Mouse (Mus musculus): ENCODE measurements around the gene Phb2.

DNA sequence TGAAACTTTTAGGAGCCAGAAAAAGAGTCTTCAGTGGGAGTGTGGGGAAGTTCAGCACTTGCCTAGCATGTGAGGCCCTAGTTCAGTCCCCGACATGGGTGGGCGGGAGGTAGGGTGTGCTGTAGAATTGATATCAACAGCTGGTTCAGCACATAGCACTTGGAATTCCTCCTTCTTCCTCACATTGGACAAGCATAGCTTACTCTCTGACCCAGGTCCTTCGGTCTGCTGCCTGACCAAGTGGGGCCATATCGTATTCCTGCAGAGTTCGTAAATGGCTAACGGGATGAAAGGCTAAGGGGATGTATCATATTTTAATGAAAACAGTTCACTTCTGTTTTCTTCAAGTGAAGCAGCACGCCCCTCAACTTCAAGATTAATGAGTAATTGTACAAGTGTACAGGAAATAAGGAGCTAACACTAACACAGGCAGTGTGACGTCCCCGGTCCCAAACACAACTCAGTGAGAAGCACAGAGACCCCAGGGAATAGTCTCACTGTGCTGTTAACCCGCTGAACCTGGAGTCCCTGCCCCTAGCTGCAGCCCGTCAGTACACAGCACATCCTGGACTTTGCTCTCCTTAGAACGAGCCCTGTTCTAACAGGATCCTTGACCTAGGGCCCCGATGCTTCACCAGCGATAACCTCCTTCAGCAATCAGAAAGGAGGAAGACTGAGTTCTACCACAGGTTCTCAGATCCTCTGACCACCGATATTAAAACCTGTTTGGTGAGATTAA lies 18.7 kb upstream of the Phb2 start:
- no peak for TF ChIP-seq CTCF (IDR thresholded peaks at IDR 0.05; ENCODE audit: low read depth, low read length)
- TF ChIP-seq POLR2AphosphoS5 (IDR thresholded peaks at IDR 0.05; ENCODE audit: insufficient replicate concordance, low read depth, low read length) = no peak
- TF ChIP-seq GATA1 (IDR thresholded peaks at IDR 0.05; ENCODE audit: borderline replicate concordance, low read length) = no peak
- TF ChIP-seq TAL1 (conservative IDR thresholded peaks at IDR 0.05; ENCODE audit: low read depth, low read length) = no peak
- TF ChIP-seq GATA2 (IDR thresholded peaks at IDR 0.05; ENCODE audit: borderline replicate concordance, low read depth, low read length) = no peak
